ENCODE assay signal across 8 mouse cellular contexts in genomic region chr13:43565346-43565745, GRCm38 (mm10). TPM values are rescaled to one million over a fixed set of nuclear protein-coding genes. Genes with fewer than 3 reads are reported as not detected.
A peak's percentile ranks its signal among the peaks of the same experiment; 100 is the strongest.
DNase-seq lines count a peak whose midpoint lies in the region; ATAC-seq and TF ChIP-seq lines count a peak whose summit lies in the region.

No protein-coding gene starts in this region.

- WGBS in hindbrain, embryonic 10.5 days: 21% methylated on average over 9 of the region's 9 CpGs
- 21% methylated on average over 9 of the region's 9 CpGs for WGBS in hindbrain, embryonic 12.5 days
- WGBS in embryonic facial prominence, embryonic 10.5 days: 18% methylated on average over 9 of the region's 9 CpGs
- 20% methylated on average over 9 of the region's 9 CpGs for WGBS in midbrain, postnatal 0 days

- H3K4me1 ChIP-seq in hindbrain, embryonic 10.5 days (replicated peaks): peaks cover 17% of the 10 kb centered on the region
- peaks cover 8% of the 10 kb centered on the region for H3K4me1 ChIP-seq in hindbrain, embryonic 12.5 days
- peaks cover 18% of the 10 kb centered on the region for H3K4me1 ChIP-seq in embryonic facial prominence, embryonic 10.5 days
- no peaks in the 10 kb centered on the region; the same call in 1 of the 2 replicates for H3K4me1 ChIP-seq in midbrain, postnatal 0 days (ENCODE audit: insufficient read depth, low read length)

- TF ChIP-seq CTCF in midbrain, postnatal 0 days (IDR thresholded peaks at IDR 0.05): peak; percentile 95

- no peak overlapping the region for H3K27ac ChIP-seq in hindbrain, embryonic 10.5 days
- no peak overlapping the region for H3K27ac ChIP-seq in hindbrain, embryonic 12.5 days
- H3K27ac ChIP-seq in embryonic facial prominence, embryonic 10.5 days (replicated peaks): no peak overlapping the region
- H3K27ac ChIP-seq in midbrain, postnatal 0 days (ENCODE audit: low read depth, low read length): no peak overlapping the region

- no peak overlapping the region for H3K4me2 ChIP-seq in hindbrain, embryonic 12.5 days (replicated peaks)
- H3K4me2 ChIP-seq in midbrain, postnatal 0 days (ENCODE audit: low read depth, low read length, poor library complexity, severe bottlenecking): no peak overlapping the region

- no peaks in the 10 kb centered on the region for H3K36me3 ChIP-seq in hindbrain, embryonic 10.5 days
- no peaks in the 10 kb centered on the region for H3K36me3 ChIP-seq in hindbrain, embryonic 12.5 days
- H3K36me3 ChIP-seq in embryonic facial prominence, embryonic 10.5 days (replicated peaks): no peaks in the 10 kb centered on the region
- H3K36me3 ChIP-seq in midbrain, postnatal 0 days (ENCODE audit: insufficient read depth, low read length): no peaks in the 10 kb centered on the region

- H3K27me3 ChIP-seq in hindbrain, embryonic 10.5 days (ENCODE audit: insufficient read depth, poor library complexity, severe bottlenecking): peaks cover 23% of the 10 kb centered on the region
- no peaks in the 10 kb centered on the region for H3K27me3 ChIP-seq in hindbrain, embryonic 12.5 days
- peaks cover 22% of the 10 kb centered on the region for H3K27me3 ChIP-seq in embryonic facial prominence, embryonic 10.5 days (replicated peaks; ENCODE audit: low read depth, poor library complexity, severe bottlenecking)
- no peaks in the 10 kb centered on the region for H3K27me3 ChIP-seq in midbrain, postnatal 0 days (ENCODE audit: insufficient read depth, low read length)

- H3K9me3 ChIP-seq in hindbrain, embryonic 10.5 days: 0 out of 2 replicates have a peak, but pooled peaks cover 3% of the 10 kb centered on the region
- H3K9me3 ChIP-seq in hindbrain, embryonic 12.5 days (replicated peaks): no peaks in the 10 kb centered on the region
- H3K9me3 ChIP-seq in embryonic facial prominence, embryonic 10.5 days: no peaks in the 10 kb centered on the region
- no peaks in the 10 kb centered on the region for H3K9me3 ChIP-seq in midbrain, postnatal 0 days (ENCODE audit: low read length)

- no peak overlapping the region for H3K9ac ChIP-seq in hindbrain, embryonic 12.5 days
- H3K9ac ChIP-seq in midbrain, postnatal 0 days (replicated peaks; ENCODE audit: low read length, poor library complexity, severe bottlenecking): no peak overlapping the region

- no peak overlapping the region for H3K4me3 ChIP-seq in hindbrain, embryonic 10.5 days
- H3K4me3 ChIP-seq in hindbrain, embryonic 12.5 days: no peak overlapping the region
- no peak overlapping the region for H3K4me3 ChIP-seq in embryonic facial prominence, embryonic 10.5 days
- no peak overlapping the region for H3K4me3 ChIP-seq in midbrain, postnatal 0 days (ENCODE audit: low read depth, low read length)

- ATAC-seq in hindbrain, embryonic 12.5 days (ENCODE audit: low FRiP score): no peak
- peak; percentile 72 for ATAC-seq in granulocyte monocyte progenitor cell, adult 5-6 weeks (replicated peaks; ENCODE audit: poor library complexity, severe bottlenecking)
- no peak for ATAC-seq in midbrain, postnatal 0 days (ENCODE audit: low FRiP score)

- peak; percentile 82 for DNase-seq in hindbrain, embryonic 10.5 days (ENCODE audit: low spot score)
- peak; percentile 73 for DNase-seq in adrenal gland, postnatal 25 days
- peak; percentile 88 for DNase-seq in embryonic facial prominence, embryonic 10.5 days (ENCODE audit: low spot score)
- DNase-seq in layer of hippocampus, postnatal 36 days: peak; percentile 76 to 81
- peak; percentile 83 for DNase-seq in midbrain, postnatal 0 days (ENCODE audit: low spot score)
- peak; percentile 62 to 88 for DNase-seq in spleen, postnatal 4 days (ENCODE audit: low spot score in 2 of 2)

RNA-seq across cellular contexts. Expression of gene Mcur1, which starts 5.4 kb away (rescaled TPM):
- 7.3 and 8.9 TPM in 2 replicates for polyA plus RNA-seq in hindbrain, embryonic 10.5 days (2016; fragmentation: Nextera tagmentation; extraction: Ambion mirVana)
- polyA plus RNA-seq in hindbrain, embryonic 12.5 days (2016; fragmentation: Nextera tagmentation; extraction: Ambion mirVana): 12.4 and 13.0 TPM in 2 replicates
- total RNA-seq in adrenal gland, postnatal 25 days (2021): 38.0 and 38.6 TPM in 2 replicates
- polyA plus RNA-seq in embryonic facial prominence, embryonic 10.5 days (2016; fragmentation: Nextera tagmentation; extraction: Ambion mirVana): 9.5 and 10.1 TPM in 2 replicates
- 17.1 and 19.3 TPM in 2 replicates for total RNA-seq in granulocyte monocyte progenitor cell, adult 5-6 weeks (2014; fragmentation: Nextera tagmentation)
- 12.4 TPM in 2 replicates for total RNA-seq in granulocyte monocyte progenitor cell, adult 5-6 weeks (2017)
- 10 to 100 TPM; 20.3 to 21.1 TPM for total RNA-seq in layer of hippocampus, postnatal 36 days (2021)
- total RNA-seq in midbrain, postnatal 0 days (2014; rRNA removed): 9.9 and 10.9 TPM in 2 replicates
- 6.1 and 7.0 TPM in 2 replicates for polyA plus RNA-seq in midbrain, postnatal 0 days (2015; fragmentation: Nextera tagmentation; extraction: Ambion mirVana)

RNA-seq across cellular contexts. Expression of gene Rnf182, which starts 50.2 kb away (rescaled TPM):
- polyA plus RNA-seq in hindbrain, embryonic 10.5 days (2016; fragmentation: Nextera tagmentation; extraction: Ambion mirVana): 4.6 and 6.6 TPM in 2 replicates
- 17.7 TPM in 2 replicates for polyA plus RNA-seq in hindbrain, embryonic 12.5 days (2016; fragmentation: Nextera tagmentation; extraction: Ambion mirVana)
- 0.86 and 0.91 TPM in 2 replicates for total RNA-seq in adrenal gland, postnatal 25 days (2021)
- 5.3 and 7.1 TPM in 2 replicates for polyA plus RNA-seq in embryonic facial prominence, embryonic 10.5 days (2016; fragmentation: Nextera tagmentation; extraction: Ambion mirVana)
- not detected in 2 replicates for total RNA-seq in granulocyte monocyte progenitor cell, adult 5-6 weeks (2014; fragmentation: Nextera tagmentation)
- not detected in 2 replicates for total RNA-seq in granulocyte monocyte progenitor cell, adult 5-6 weeks (2017)
- 10 to 100 TPM; 35.1 to 39.8 TPM for total RNA-seq in layer of hippocampus, postnatal 36 days (2021)
- 6.0 and 10.2 TPM in 2 replicates for total RNA-seq in midbrain, postnatal 0 days (2014; rRNA removed)
- 22.2 and 25.5 TPM in 2 replicates for polyA plus RNA-seq in midbrain, postnatal 0 days (2015; fragmentation: Nextera tagmentation; extraction: Ambion mirVana)
